Mouse (Mus musculus): ENCODE results near the gene A730015C16Rik.

DNA sequence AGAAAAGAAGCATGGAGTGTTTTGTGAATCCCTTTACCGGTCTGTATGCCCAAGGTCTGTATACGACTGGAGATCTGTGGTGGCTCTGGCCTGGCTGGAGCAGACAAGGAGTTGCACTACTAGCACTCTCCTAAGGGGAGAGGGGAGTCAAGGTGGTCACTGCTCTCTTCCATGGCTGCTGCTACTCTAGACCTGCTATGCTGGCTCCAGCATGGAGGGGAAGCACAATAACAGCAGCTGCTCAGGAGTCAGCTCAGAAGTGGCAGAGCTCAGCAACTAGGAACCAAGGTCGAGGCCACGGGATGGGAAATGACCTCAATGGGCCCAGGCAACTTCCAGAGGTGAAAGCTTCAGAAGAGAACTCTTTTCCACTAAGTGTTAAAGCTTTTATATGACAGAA, 37.3 kb downstream of the A730015C16Rik start:
- TF ChIP-seq POLR2A (IDR thresholded peaks at IDR 0.05; ENCODE audit: borderline replicate concordance, control insufficient read depth, low read depth, low read length) (no peak), CTCF (IDR thresholded peaks at IDR 0.05; ENCODE audit: control insufficient read depth, insufficient read depth, low read length) (no peak)
